Mouse (Mus musculus): ENCODE results near the gene Ppm1m. TPM values are rescaled to one million over a fixed set of nuclear protein-coding genes. Genes with fewer than 3 reads are reported as not detected.

Ppm1m gene
- total RNA-seq (2014; rRNA removed) (19.0 and 23.3 TPM in 2 replicates), polyA plus RNA-seq (2015; fragmentation: Nextera tagmentation; extraction: Ambion mirVana) (18.5 and 21.2 TPM in 2 replicates)

DNA sequence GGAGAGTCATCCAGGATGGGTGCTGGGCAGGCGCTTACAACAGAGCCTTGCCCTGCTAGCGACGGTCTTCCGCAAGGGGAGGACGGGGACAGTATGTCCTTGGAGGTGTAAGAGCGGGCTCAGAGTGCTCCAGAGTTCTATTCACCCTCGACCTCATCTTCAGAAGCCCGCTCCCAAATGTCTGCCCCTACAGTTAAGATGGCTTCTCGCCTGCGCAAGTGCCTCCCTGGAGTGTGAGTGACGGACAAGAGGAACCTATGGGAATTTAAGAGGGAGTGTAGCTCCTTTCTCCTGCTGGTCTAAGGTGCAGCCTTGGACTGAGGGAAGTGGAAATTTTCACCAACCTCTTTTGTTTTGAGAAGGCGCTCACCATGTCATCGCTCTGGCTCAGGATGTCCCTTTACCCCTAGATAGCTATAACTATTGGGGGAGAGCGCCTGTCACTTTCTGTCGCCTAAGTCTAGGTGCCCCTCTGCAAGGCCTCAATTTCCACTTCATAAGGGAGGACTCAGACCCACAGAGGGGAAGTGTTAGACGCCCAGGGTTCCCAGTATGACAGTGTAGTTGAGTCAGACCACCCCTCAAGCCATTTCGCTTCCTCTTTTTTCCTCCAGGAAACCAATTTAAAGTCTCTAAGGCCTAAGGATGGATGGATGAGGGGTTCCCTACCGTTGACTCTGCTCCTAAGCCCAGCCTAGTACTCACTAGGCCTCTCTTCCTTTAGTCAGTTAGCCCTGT, at the start of gene Ppm1m:
TSS of gene Ppm1m (minus strand) at position 212 of the 738 bp plus-strand sequence.
- TF ChIP-seq CTCF (IDR thresholded peaks at IDR 0.05; ENCODE audit: low read depth), result no peak
- Histone ChIP-seq H3K4me2 (ENCODE audit: low read depth, low read length) (peak within 1 kb of the TSS; percentile 70), H3K9me3 (ENCODE audit: low read length) (no peaks in the 10 kb centered on the region), H3K9ac (replicated peaks; ENCODE audit: low read length) (peak within 1 kb of the TSS; percentile 58), H3K27me3 (ENCODE audit: insufficient read depth, low read length) (no peaks in the 10 kb centered on the region), H3K27ac (peak within 1 kb of the TSS; percentile 48; the same call in 1 of the 2 replicates), H3K4me3 (ENCODE audit: low read length) (peak within 1 kb of the TSS; percentile 52), H3K4me1 (ENCODE audit: insufficient read depth, low read length) (peaks cover 14% of the 10 kb centered on the region), H3K36me3 (ENCODE audit: insufficient read depth, low read length) (no peaks in the 10 kb centered on the region; the same call in 1 of the 2 replicates)
- WGBS, result 48% methylated on average over 18 of the region's 18 CpGs
- ATAC-seq, result no peak
- DNase-seq (ENCODE audit: low spot score), result no peak

- Histone ChIP-seq H3K9me3 (ENCODE audit: low read length) (no peaks in the 10 kb centered on the region), H3K4me1 (ENCODE audit: insufficient read depth, low read length) (peaks cover 13% of the 10 kb centered on the region), H3K36me3 (ENCODE audit: insufficient read depth, low read length) (peaks cover 35% of the 10 kb centered on the region), H3K27ac (peak overlapping the region; percentile 27; the same call in 1 of the 2 replicates), H3K9ac (replicated peaks; ENCODE audit: low read length) (no peak overlapping the region), H3K4me2 (ENCODE audit: low read depth, low read length) (no peak overlapping the region), H3K4me3 (ENCODE audit: low read length) (no peak overlapping the region), H3K27me3 (ENCODE audit: insufficient read depth, low read length) (no peaks in the 10 kb centered on the region)
- DNase-seq (ENCODE audit: low spot score) (peak; percentile 45), ATAC-seq (no peak)
- WGBS, result 75% methylated on average over 19 of the region's 19 CpGs
- no peak for TF ChIP-seq CTCF (IDR thresholded peaks at IDR 0.05; ENCODE audit: low read depth)
Observed at GRCm38 (mm10) chr9:106242813-106243488, 43.4 kb upstream of the Ppm1m start.

- H3K27ac ChIP-seq, result no peak overlapping the region
- no peak overlapping the region for H3K9ac ChIP-seq (replicated peaks; ENCODE audit: low read length)
- H3K4me3 ChIP-seq (ENCODE audit: low read length), result no peak overlapping the region
- no peak overlapping the region for H3K4me2 ChIP-seq (ENCODE audit: low read depth, low read length)
- no peaks in the 10 kb centered on the region for H3K27me3 ChIP-seq (ENCODE audit: insufficient read depth, low read length)
- WGBS, result 89% methylated on average over 10 of the region's 10 CpGs
- peaks cover 47% of the 10 kb centered on the region for H3K36me3 ChIP-seq (ENCODE audit: insufficient read depth, low read length)
- TF ChIP-seq CTCF (IDR thresholded peaks at IDR 0.05; ENCODE audit: low read depth), result no peak
- no peaks in the 10 kb centered on the region for H3K9me3 ChIP-seq (ENCODE audit: low read length)
- H3K4me1 ChIP-seq (ENCODE audit: insufficient read depth, low read length), result peaks cover 5% of the 10 kb centered on the region; the same call in 1 of the 2 replicates
- no peak for ATAC-seq
- DNase-seq (ENCODE audit: low spot score), result no peak
Observed at GRCm38 (mm10) chr9:106241541-106242164, 42.1 kb upstream of the Ppm1m start.

- no peak overlapping the region for H3K9ac ChIP-seq (replicated peaks; ENCODE audit: low read length)
- 92% methylated on average over 10 of the region's 10 CpGs for WGBS
- no peak for DNase-seq (ENCODE audit: low spot score)
- no peak overlapping the region for H3K4me2 ChIP-seq (ENCODE audit: low read depth, low read length)
- H3K36me3 ChIP-seq (ENCODE audit: insufficient read depth, low read length), result peaks cover 76% of the 10 kb centered on the region
- no peak overlapping the region for H3K27ac ChIP-seq
- no peak for ATAC-seq
- no peaks in the 10 kb centered on the region for H3K9me3 ChIP-seq (ENCODE audit: low read length)
- H3K4me1 ChIP-seq (ENCODE audit: insufficient read depth, low read length), result no peaks in the 10 kb centered on the region
- TF ChIP-seq CTCF (IDR thresholded peaks at IDR 0.05; ENCODE audit: low read depth), result no peak
- H3K27me3 ChIP-seq (ENCODE audit: insufficient read depth, low read length), result no peaks in the 10 kb centered on the region
- no peak overlapping the region for H3K4me3 ChIP-seq (ENCODE audit: low read length)
Observed at GRCm38 (mm10) chr9:106237878-106238277, 38.3 kb upstream of the Ppm1m start.

GRCm38 (mm10) chr9:106237401-106237800, 37.9 kb upstream of the Ppm1m start:
- H3K9ac ChIP-seq (replicated peaks; ENCODE audit: low read length), result no peak overlapping the region
- no peak overlapping the region for H3K4me2 ChIP-seq (ENCODE audit: low read depth, low read length)
- H3K36me3 ChIP-seq (ENCODE audit: insufficient read depth, low read length), result peaks cover 79% of the 10 kb centered on the region
- no peaks in the 10 kb centered on the region for H3K9me3 ChIP-seq (ENCODE audit: low read length)
- TF ChIP-seq CTCF (IDR thresholded peaks at IDR 0.05; ENCODE audit: low read depth), result no peak
- H3K4me3 ChIP-seq (ENCODE audit: low read length), result no peak overlapping the region
- ATAC-seq (no peak), DNase-seq (ENCODE audit: low spot score) (no peak)
- no peaks in the 10 kb centered on the region for H3K4me1 ChIP-seq (ENCODE audit: insufficient read depth, low read length)
- no peaks in the 10 kb centered on the region for H3K27me3 ChIP-seq (ENCODE audit: insufficient read depth, low read length)
- no peak overlapping the region for H3K27ac ChIP-seq
- 83% methylated on average over 8 of the region's 8 CpGs for WGBS

GRCm38 (mm10) chr9:106236818-106237211, 37.3 kb upstream of the Ppm1m start:
- Histone ChIP-seq H3K9ac (replicated peaks; ENCODE audit: low read length) (no peak overlapping the region), H3K27ac (no peak overlapping the region), H3K4me2 (ENCODE audit: low read depth, low read length) (no peak overlapping the region), H3K4me1 (ENCODE audit: insufficient read depth, low read length) (no peaks in the 10 kb centered on the region), H3K4me3 (ENCODE audit: low read length) (no peak overlapping the region), H3K9me3 (ENCODE audit: low read length) (no peaks in the 10 kb centered on the region), H3K27me3 (ENCODE audit: insufficient read depth, low read length) (no peaks in the 10 kb centered on the region), H3K36me3 (ENCODE audit: insufficient read depth, low read length) (peaks cover 77% of the 10 kb centered on the region)
- DNase-seq (ENCODE audit: low spot score), result no peak
- TF ChIP-seq CTCF (IDR thresholded peaks at IDR 0.05; ENCODE audit: low read depth), result no peak
- ATAC-seq, result no peak
- 82% methylated on average over 3 of the region's 3 CpGs for WGBS

All from hindbrain, postnatal 0 days (tissue).